Mouse (Mus musculus) limb, embryonic 11.5 days (tissue): ENCODE measurements around the gene Olfr1157. TPM values are rescaled to one million over a fixed set of nuclear protein-coding genes. Genes with fewer than 3 reads are reported as not detected.

ENCODE experiments used
- ATAC-seq: fragments of 200-750 bp; cut with Nextera tagmentation; 2 replicates; pipeline ENCODE4 v1.8.0; 2017; ENCODE audit warnings: low read depth; ENCODE audit not compliant: insufficient number of reproducible peaks, low FRiP score, low TSS enrichment
- DNase-seq: peaks from one replicate; pipeline ENCODE4 v3.0.0-alpha.2; 2015; ENCODE audit warnings: low spot score
- H3K27ac ChIP-seq: fragments of 300-500 bp; sonication (generic); replicated peaks from 2 replicates; pipeline ENCODE4 v1.5.1; 2014; ENCODE audit warnings: low read depth, mild to moderate bottlenecking, low read length
- H3K27me3 ChIP-seq: fragments of 300-500 bp; sonication (generic); 2 replicates; pipeline ENCODE4 v1.6.1; 2014; ENCODE audit warnings: mild to moderate bottlenecking, low read length, mixed read lengths; ENCODE audit not compliant: control insufficient read depth, insufficient read depth
- H3K36me3 ChIP-seq: fragments of 300-500 bp; sonication (generic); 2 replicates; pipeline ENCODE4 v1.6.1; 2014; ENCODE audit warnings: mild to moderate bottlenecking, low read length, moderate library complexity, mixed read lengths; ENCODE audit not compliant: control insufficient read depth, insufficient read depth
- H3K4me1 ChIP-seq: fragments of 300-500 bp; sonication (generic); 2 replicates; pipeline ENCODE4 v1.6.1; 2014; ENCODE audit warnings: low read length, mixed read lengths; ENCODE audit not compliant: control insufficient read depth, insufficient read depth
- H3K4me2 ChIP-seq: fragments of 300-500 bp; sonication (generic); 2 replicates; pipeline ENCODE4 v1.6.1; 2014; ENCODE audit warnings: low read depth, mild to moderate bottlenecking, moderate library complexity; ENCODE audit not compliant: severe bottlenecking
- H3K4me3 ChIP-seq: fragments of 300-500 bp; sonication (generic); 2 replicates; pipeline ENCODE4 v1.5.1; 2014; ENCODE audit warnings: low read depth, low read length
- H3K9ac ChIP-seq: fragments of 300-500 bp; sonication (generic); 2 replicates; pipeline ENCODE4 v1.6.1; 2014; ENCODE audit warnings: mild to moderate bottlenecking, low read length
- H3K9me3 ChIP-seq: fragments of 300-500 bp; sonication (generic); 2 replicates; pipeline ENCODE4 v1.6.1; 2016; ENCODE audit warnings: low read length; ENCODE audit not compliant: control insufficient read depth
- WGBS: fragments of 180-500 bp; shearing (Covaris S2); extraction: QIAGEN DNeasy Blood & Tissue Kit; methylation state at CpG from one replicate; pipeline ENCODE4 v1.1.7; 2014; 5-methylcytosine and 5-hydroxymethylcytosine counted together
- polyA plus RNA-seq: library from polyadenylated mRNA; unstranded; fragments of >200 nt; fragmentation: Nextera tagmentation; extraction: Ambion mirVana; gene quantifications from 2 replicates; pipeline ENCODE4 v1.2.1, GENCODE M21; 2014

The Olfr1157 gene
- not detected in 2 replicates for polyA plus RNA-seq

DNA sequence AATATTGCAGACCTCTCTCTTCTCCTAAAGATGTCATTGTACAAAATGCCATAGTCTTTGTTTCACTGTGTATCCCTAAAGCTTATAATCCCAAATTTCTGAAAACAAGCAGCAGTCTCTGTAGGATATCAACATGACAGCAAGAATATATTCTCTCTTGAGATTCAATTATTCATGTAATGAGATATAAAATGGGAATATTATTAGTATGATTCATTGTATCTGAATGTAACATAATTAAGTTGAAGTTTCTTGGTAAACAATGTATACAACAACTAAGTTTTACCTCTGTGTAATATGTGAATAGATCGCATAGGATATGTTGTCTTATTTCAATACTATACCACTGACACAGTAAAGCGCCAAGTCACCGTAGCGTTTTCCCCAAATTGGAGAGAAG is at the start of gene Olfr1157:
Gene Olfr1157 (minus strand): TSS at position 101 of the 400 bp plus-strand sequence.
- no peak for ATAC-seq
- H3K9me3 ChIP-seq = no peaks in the 10 kb centered on the region
- no peaks in the 10 kb centered on the region for H3K36me3 ChIP-seq
- H3K4me1 ChIP-seq = no peaks in the 10 kb centered on the region
- no peak within 1 kb of the TSS for H3K27ac ChIP-seq
- no peak within 1 kb of the TSS for H3K4me3 ChIP-seq
- no peak for DNase-seq
- H3K9ac ChIP-seq = no peak within 1 kb of the TSS
- WGBS = 95% methylated on average over 4 of the region's 4 CpGs
- no peak within 1 kb of the TSS for H3K4me2 ChIP-seq
- H3K27me3 ChIP-seq = no peaks in the 10 kb centered on the region

DNA sequence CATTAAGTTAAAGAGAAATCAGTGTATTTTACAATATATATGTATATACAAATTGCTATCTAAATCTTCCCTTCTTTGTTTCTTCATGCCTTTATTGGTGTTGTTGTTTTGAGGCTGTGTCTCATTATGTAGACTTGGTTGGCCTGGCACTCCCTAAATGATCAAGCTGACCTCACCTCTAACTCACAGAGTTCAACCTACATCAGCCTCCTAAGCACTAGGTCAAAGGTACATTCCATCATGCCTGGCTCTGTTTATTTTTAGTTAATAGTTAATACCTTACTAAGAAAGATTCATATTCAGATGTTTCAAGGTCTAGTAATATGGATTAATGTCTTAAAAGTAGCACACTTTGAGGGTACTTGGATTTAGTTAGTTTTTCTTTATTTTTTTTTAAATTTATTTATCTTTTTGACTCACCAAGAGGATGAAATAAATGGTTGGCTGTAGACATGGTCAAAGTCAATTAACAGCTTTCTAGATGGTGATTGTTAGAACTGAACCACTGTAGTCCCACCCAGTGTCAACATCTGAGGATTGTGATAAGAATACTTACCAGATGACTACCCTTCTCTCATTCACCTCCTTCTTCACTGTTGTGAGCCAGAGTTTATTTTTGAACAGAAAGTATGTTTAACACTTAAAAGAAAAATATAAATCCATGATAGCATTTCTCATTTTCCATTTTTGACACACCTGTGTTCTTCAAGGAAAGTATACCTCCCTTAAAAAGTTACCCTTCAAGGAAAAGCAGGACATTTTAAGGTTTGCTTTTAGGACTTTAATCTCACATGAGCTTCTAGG is 39.6 kb upstream of the Olfr1157 start, which contains the start of gene Olfr1160:
Gene Olfr1160 (minus strand): TSS at position 754 of the 804 bp plus-strand sequence.
- Histone ChIP-seq H3K4me3 (no peak within 1 kb of the TSS), H3K9me3 (no peaks in the 10 kb centered on the region), H3K27ac (no peak within 1 kb of the TSS), H3K36me3 (no peaks in the 10 kb centered on the region), H3K27me3 (no peaks in the 10 kb centered on the region), H3K4me2 (no peak within 1 kb of the TSS), H3K4me1 (no peaks in the 10 kb centered on the region), H3K9ac (no peak within 1 kb of the TSS)
- ATAC-seq (no peak), DNase-seq (no peak)

DNA sequence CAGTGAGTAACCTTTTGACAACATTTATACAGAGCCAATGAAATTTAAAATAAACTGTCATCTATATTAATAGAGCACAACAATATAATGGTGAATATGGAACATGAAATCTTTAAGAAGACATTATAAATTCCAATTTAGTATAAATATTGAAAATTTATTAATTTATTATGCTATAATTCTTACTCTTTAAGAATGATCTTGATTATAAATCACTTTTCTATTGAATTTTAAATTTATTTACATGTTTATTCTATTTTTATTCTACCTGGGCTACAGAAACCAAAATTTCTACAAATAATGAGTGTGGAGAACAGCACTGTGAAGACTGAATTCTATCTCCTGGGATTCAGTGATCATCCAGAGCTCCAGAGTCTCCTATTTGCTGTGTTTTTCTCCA is 21.7 kb upstream of the Olfr1157 start, which contains the start of gene Olfr1158:
Gene Olfr1158 (plus strand): TSS at position 301 of the 400 bp plus-strand sequence.
- Histone ChIP-seq H3K9ac (no peak within 1 kb of the TSS), H3K4me2 (no peak within 1 kb of the TSS), H3K27ac (no peak within 1 kb of the TSS), H3K36me3 (no peaks in the 10 kb centered on the region), H3K4me1 (no peaks in the 10 kb centered on the region), H3K9me3 (no peaks in the 10 kb centered on the region), H3K4me3 (no peak within 1 kb of the TSS), H3K27me3 (no peaks in the 10 kb centered on the region)
- ATAC-seq (no peak), DNase-seq (no peak)

DNA sequence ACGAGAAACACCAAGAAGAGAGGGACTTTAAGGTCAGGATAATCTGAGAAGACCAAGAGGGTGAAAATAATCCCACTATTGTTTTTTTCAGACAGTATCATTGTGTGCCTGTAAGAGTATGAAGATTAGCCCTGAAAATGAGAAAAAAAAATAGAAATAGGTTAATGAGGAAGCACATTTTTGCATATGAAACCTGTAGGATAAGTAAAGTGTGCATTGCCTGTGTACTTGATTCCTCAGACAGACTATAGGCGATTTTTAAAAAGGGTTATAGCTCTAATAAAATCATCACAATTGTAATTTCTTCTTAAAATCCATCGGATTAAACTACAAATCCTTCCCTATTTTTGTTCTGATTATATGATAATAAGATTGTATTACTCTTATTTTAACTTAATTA is 6.5 kb upstream of the Olfr1157 start, which contains the start of gene Olfr74:
Gene Olfr74 (minus strand): TSS at position 101 of the 400 bp plus-strand sequence.
- ATAC-seq (no peak), DNase-seq (no peak)
- Histone ChIP-seq H3K27me3 (no peaks in the 10 kb centered on the region), H3K27ac (no peak within 1 kb of the TSS), H3K36me3 (no peaks in the 10 kb centered on the region), H3K9ac (no peak within 1 kb of the TSS), H3K4me2 (no peak within 1 kb of the TSS), H3K4me3 (no peak within 1 kb of the TSS), H3K4me1 (no peaks in the 10 kb centered on the region), H3K9me3 (no peaks in the 10 kb centered on the region)
- WGBS = 80% methylated on average over 3 of the region's 3 CpGs

DNA sequence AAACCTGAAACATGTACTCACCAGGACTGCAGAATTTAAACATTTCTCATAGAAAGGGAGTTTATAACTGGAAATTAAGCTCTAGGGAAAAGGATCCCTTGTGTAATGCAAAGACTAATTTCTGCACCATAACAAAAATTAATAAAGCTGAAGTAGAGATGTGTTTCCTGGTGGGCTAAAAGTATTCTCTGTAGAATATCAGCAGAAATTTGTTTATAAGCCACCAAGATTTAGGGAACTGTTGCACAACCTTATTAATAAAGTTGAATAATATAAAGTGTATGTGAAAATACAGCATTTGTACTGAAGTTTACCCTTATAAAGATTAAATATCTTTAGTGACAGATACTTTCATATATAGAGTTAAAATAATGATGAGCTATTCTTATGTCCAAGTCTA is 15.1 kb downstream of the Olfr1157 start, which contains the start of gene Olfr1156:
Gene Olfr1156 (minus strand): TSS at position 101 of the 400 bp plus-strand sequence.
- H3K9me3 ChIP-seq = no peaks in the 10 kb centered on the region
- H3K27me3 ChIP-seq = no peaks in the 10 kb centered on the region
- no peak within 1 kb of the TSS for H3K9ac ChIP-seq
- H3K4me3 ChIP-seq = no peak within 1 kb of the TSS
- no peaks in the 10 kb centered on the region for H3K36me3 ChIP-seq
- no peak within 1 kb of the TSS for H3K4me2 ChIP-seq
- DNase-seq (no peak), ATAC-seq (no peak)
- H3K4me1 ChIP-seq = no peaks in the 10 kb centered on the region
- H3K27ac ChIP-seq = no peak within 1 kb of the TSS

DNA sequence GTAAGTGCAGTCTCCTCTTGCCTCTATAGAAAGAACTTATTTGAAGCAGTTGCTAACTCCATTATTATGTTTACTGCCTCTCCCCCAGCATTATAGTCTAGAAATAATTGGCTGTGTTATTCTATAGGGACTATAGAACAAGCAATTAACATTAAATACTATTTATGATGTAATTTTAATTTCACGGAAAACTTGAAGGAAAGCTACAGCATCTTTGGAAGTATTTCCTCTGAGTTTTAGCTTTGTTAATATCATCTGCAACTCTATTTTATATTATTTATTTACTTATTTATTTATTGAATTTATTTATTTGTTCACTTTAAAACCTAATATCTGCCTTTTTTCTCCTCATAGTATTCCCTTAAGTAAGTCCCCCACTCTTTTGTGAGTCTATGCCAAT is 23.1 kb downstream of the Olfr1157 start, which contains the start of gene Olfr1155:
Gene Olfr1155 (minus strand): TSS at position 101 of the 400 bp plus-strand sequence.
- H3K9me3 ChIP-seq = no peaks in the 10 kb centered on the region
- ATAC-seq = no peak
- 92% methylated on average over 1 of the region's 1 CpGs for WGBS

More for the DNA sequence above, 23.1 kb downstream of the Olfr1157 start, which contains the start of gene Olfr1155:
- Histone ChIP-seq H3K4me1 (no peaks in the 10 kb centered on the region), H3K27ac (no peak within 1 kb of the TSS), H3K27me3 (no peaks in the 10 kb centered on the region), H3K4me3 (no peak within 1 kb of the TSS), H3K36me3 (no peaks in the 10 kb centered on the region), H3K4me2 (no peak within 1 kb of the TSS), H3K9ac (no peak within 1 kb of the TSS)
- no peak for DNase-seq

Other genes starting within 250 kb of the Olfr1157 start
- not detected in 2 replicates for gene Olfr1138, start 228.3 kb downstream of the Olfr1157 start, polyA plus RNA-seq
- gene Olfr1140, start 224.5 kb downstream of the Olfr1157 start, polyA plus RNA-seq = not detected in 2 replicates
- gene Olfr1141, start 214.3 kb downstream of the Olfr1157 start, polyA plus RNA-seq = not detected in 2 replicates
- gene Olfr152, start 188.8 kb downstream of the Olfr1157 start, polyA plus RNA-seq = not detected in 2 replicates
- gene Olfr1143, start 167.7 kb downstream of the Olfr1157 start, polyA plus RNA-seq = not detected in 2 replicates
- gene Olfr1145, start 158.5 kb downstream of the Olfr1157 start, polyA plus RNA-seq = not detected in 2 replicates
- gene Olfr1148, start 137.8 kb downstream of the Olfr1157 start, polyA plus RNA-seq = not detected in 2 replicates
- gene Olfr1150-ps1, start 124.3 kb downstream of the Olfr1157 start, polyA plus RNA-seq = not detected in 2 replicates
- not detected in 2 replicates for gene Olfr1151, start 112.4 kb downstream of the Olfr1157 start, polyA plus RNA-seq
- not detected in 2 replicates for gene Olfr1152, start 101.8 kb downstream of the Olfr1157 start, polyA plus RNA-seq
- not detected in 2 replicates for gene Olfr1153, start 73.3 kb downstream of the Olfr1157 start, polyA plus RNA-seq
- gene Olfr1154, start 63.1 kb downstream of the Olfr1157 start, polyA plus RNA-seq = not detected in 2 replicates
- gene Olfr1155, start 23.2 kb downstream of the Olfr1157 start, polyA plus RNA-seq = not detected in 2 replicates
- not detected in 2 replicates for gene Olfr1156, start 15.2 kb downstream of the Olfr1157 start, polyA plus RNA-seq
- gene Olfr74, start 6.4 kb upstream of the Olfr1157 start, polyA plus RNA-seq = not detected in 2 replicates
- gene Olfr1158, start 21.8 kb upstream of the Olfr1157 start, polyA plus RNA-seq = not detected in 2 replicates
- gene Olfr1160, start 40.0 kb upstream of the Olfr1157 start, polyA plus RNA-seq = not detected in 2 replicates
- not detected in 2 replicates for gene Olfr1161, start 54.5 kb upstream of the Olfr1157 start, polyA plus RNA-seq
- 0.09 TPM in 1 of 2 replicates, not detected in the other for gene Olfr73, start 69.4 kb upstream of the Olfr1157 start, polyA plus RNA-seq
- gene Olfr1162, start 82.8 kb upstream of the Olfr1157 start, polyA plus RNA-seq = not detected in 2 replicates
- gene Olfr1163, start 103.5 kb upstream of the Olfr1157 start, polyA plus RNA-seq = not detected in 2 replicates
- not detected in 2 replicates for gene Olfr1164, start 125.7 kb upstream of the Olfr1157 start, polyA plus RNA-seq
- not detected in 2 replicates for gene Olfr1166, start 160.0 kb upstream of the Olfr1157 start, polyA plus RNA-seq
- not detected in 2 replicates for gene Olfr1167, start 186.9 kb upstream of the Olfr1157 start, polyA plus RNA-seq
- gene Olfr1168, start 213.6 kb upstream of the Olfr1157 start, polyA plus RNA-seq = not detected in 2 replicates